8 mouse cellular contexts compared by ENCODE assay signal in the genomic region with DNA sequence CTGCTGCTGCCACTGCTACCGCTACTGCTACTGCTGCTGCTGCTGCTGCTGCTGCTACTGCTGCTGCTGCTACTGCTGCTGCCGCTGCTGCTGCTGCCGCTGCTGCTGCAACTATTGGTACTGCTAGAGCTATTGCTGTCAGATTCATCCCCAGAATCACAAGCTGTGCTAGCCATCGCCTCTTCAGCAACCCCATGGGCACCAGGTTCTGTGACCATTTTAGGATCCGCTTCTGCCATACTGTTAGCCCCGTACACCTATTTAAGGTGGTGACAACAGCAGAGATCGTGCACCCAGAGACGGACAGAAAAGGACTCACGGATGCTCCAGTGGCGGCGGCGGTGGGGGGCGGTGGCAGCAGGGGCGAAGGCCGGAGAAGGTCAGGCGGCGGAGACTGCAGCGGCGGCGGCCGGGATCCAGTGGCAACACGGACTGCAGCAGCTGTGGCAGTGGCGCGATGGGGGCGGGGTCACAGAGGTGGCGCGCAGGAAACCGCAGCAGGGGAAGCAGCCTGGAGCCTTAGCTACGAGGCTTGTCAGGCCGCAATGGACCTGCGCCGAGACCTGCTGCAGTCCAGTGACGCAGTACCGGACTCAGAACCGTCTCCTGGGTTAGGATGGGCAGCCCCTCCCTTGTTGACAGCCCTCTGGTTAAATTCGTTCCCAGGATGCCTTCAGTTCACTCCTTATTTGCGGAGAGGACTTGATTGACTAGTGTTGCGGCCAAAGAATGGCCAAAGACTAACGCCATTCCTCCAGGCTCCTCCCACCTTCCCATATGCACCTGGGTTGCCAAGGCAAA. TPM values are rescaled to one million over a fixed set of nuclear protein-coding genes. Genes with fewer than 3 reads are reported as not detected.
DNase-seq lines count a peak whose midpoint lies in the region; TF ChIP-seq lines count a peak whose summit lies in the region.

A gene (minus strand): TSS at position 621 of the 801 bp plus-strand sequence.

- DNase-seq in adrenal gland, postnatal 10 days = peak; percentile 70
- DNase-seq in embryo, embryonic 11.5 days (ENCODE audit: low read depth, low spot score) = peak; percentile 40
- peak; percentile 32 for DNase-seq in gastrocnemius, postnatal 14 days
- peak; percentile 36 for DNase-seq in induced T-regulatory cell, adult 2 months (ENCODE audit: low read depth)
- DNase-seq in left cerebral cortex, adult 2 months (ENCODE audit: extremely low spot score in 1 of 2, low spot score in 2 of 2) = peak; percentile 64 to 70
- peak; percentile 36 to 44 for DNase-seq in lung, postnatal 4 days
- DNase-seq in right cerebral cortex, adult 18-20 months = peak; percentile 87
- peak; percentile 29 for DNase-seq in urinary bladder, postnatal 25 days (ENCODE audit: low spot score)

- peak within 1 kb of the TSS; percentile 82 for H3K27ac ChIP-seq in left cerebral cortex, adult 2 months

- intact Hi-C loops in gastrocnemius, postnatal 14 days (cut with DNase I; ENCODE audit: low total_unique reads) = no loop called here
- intact Hi-C loops in left cerebral cortex, adult 2 months (cut with DNase I) = no loop called here

- no peak for TF ChIP-seq CTCF in left cerebral cortex, adult 2 months (IDR thresholded peaks at IDR 0.05)

- peak within 1 kb of the TSS; percentile 49 for H3K4me3 ChIP-seq in left cerebral cortex, adult 2 months

RNA-seq across cellular contexts. Expression of the gene that starts here (rescaled TPM):
- total RNA-seq in adrenal gland, postnatal 10 days (2021) = 1 to 10 TPM; 2.5 to 3.5 TPM
- total RNA-seq in gastrocnemius, postnatal 14 days (2021) = 1 to 10 TPM in 1 of 2 experiments, under 1 TPM in 1; 0.58 to 1.1 TPM
- 10 to 100 TPM; 37.9 to 45.7 TPM for total RNA-seq in left cerebral cortex, adult 2 months (2021)

Comparison
In these comparisons a context has a peak if more than half of its experiments do, and no peak if none do; other contexts are left out.
1. Peak in every context shown above with its lines: DNase-seq, H3K4me3 ChIP-seq and H3K27ac ChIP-seq.
2. RNA of the gene that starts here (total RNA-seq): 37.9 to 45.7 TPM in left cerebral cortex, adult 2 months; 2.5 to 3.5 TPM in adrenal gland, postnatal 10 days and 0.58 to 1.1 TPM in gastrocnemius, postnatal 14 days; every median in the first group is over 4 times any median in the second.
3. DNase-seq: peak in every context shown above with its lines; median percentile 87 in right cerebral cortex, adult 18-20 months; 70 in adrenal gland, postnatal 10 days; 67 in left cerebral cortex, adult 2 months; 40 in embryo, embryonic 11.5 days; 40 in lung, postnatal 4 days; 36 in induced T-regulatory cell, adult 2 months; 32 in gastrocnemius, postnatal 14 days; 29 in urinary bladder, postnatal 25 days.